Mouse (Mus musculus) spleen, adult 2 months (tissue): ENCODE results near the gene Spred2.

ENCODE experiments used
- CTCF ChIP-seq: fragments of 200-500 bp; IDR thresholded peaks from 2 replicates; pipeline ENCODE4 v1.5.1; 2011; ENCODE audit warnings: mild to moderate bottlenecking, inconsistent platforms; ENCODE audit not compliant: insufficient read depth, insufficient read length, insufficient replicate concordance; ENCODE audit errors: extremely low read depth
- POLR2A ChIP-seq: fragments of 200-500 bp; IDR thresholded peaks from 2 replicates; pipeline ENCODE4 v1.6.1; 2011; ENCODE audit warnings: low read depth, low read length, inconsistent platforms

- TF ChIP-seq CTCF (no peak), POLR2A (no peak)
These were observed at the start of gene Spred2 for GRCm38 (mm10) chr11:19923888-19924756.
